Mouse (Mus musculus): ENCODE data around the gene Gamt. TPM values are rescaled to one million over a fixed set of nuclear protein-coding genes. Genes with fewer than 3 reads are reported as not detected.

Gene Gamt
- total RNA-seq, 1 experiment from 2014 or later: 398 TPM

DNA sequence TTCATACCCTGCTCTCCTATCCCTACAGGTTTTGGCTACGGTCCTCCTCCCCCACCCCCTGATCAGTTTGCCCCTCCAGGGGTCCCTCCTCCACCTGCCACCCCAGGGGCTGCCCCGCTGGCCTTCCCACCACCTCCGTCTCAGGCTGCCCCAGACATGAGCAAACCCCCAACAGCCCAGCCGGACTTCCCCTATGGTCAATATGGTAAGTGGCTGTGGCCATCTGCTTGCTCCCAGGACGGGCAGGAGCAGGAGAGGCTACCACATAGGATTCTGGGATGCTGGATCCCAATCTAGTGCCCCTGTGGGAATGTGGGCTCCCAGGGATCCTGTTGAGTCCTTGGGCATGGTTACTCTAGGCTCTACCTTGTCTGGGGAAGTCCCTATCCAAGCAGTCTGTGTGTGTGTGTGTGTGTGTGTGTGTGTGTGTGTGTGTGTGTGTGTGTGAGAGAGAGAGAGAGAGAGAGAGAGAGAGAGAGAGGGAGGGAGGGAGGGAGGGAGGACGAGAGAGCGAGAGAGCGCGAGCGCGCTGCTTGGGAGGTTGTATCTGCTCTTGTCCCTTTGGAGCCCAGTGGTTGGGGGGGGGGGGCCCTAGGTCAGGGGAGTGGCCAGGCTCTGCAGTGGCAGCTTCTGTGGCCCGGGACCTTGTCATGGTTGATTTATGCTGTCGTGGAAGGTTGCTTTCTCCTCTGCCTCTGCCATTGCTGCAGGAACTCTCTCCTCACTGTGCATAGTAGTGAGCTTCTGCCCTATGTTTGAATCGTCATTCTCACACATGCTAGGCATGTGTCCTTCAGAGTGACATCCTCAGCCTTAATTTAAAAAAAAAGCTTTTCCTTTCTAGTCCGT, 24.6 kb upstream of the Gamt start:
- DNase-seq: peak; percentile 56

DNA sequence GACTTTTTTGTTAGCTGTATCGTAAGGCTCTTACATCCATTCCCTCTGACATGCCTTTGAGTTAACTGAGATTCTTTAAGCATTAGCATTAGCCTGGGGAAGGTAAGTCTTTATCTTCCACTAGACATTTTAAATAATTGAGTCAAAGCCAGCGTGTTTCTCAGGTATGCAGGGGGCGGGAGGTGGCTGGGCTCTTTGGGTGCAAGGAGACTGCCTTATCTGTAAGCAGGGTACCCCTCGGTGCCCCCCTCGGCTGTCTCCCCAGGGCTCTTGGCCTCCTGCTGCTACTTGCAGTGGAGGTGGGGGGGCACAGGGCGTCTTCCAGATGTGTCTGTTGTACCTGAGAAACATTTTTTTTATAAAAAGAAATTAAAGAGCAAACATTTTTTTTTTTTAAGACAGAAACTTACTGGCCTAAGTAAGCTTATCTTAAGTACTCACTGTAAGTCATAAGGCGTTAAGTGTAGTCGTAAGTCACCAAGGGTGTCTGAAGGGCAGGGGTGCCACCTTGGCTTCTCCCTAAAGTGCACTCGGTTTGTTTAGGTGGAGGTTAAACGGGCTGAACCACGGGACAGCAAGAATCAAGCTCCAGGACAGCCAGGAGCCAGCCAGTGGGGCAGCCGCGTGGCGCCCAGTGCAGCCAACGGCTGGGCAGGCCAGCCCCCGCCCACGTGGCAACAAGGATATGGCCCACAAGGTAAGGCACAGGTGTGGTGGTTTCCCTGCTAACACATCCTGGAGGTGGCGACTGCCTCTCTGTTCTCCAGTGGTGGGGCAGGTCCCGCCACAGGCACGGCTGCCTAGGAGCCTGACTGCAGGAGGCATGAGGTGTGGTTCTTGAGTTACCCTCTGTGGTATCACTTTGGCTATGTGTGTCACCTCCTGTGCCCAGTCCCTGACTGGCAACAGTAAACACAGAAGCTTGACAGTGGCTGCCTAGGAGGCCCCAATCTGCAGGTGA, 21.9 kb upstream of the Gamt start:
- no peak for DNase-seq

DNA sequence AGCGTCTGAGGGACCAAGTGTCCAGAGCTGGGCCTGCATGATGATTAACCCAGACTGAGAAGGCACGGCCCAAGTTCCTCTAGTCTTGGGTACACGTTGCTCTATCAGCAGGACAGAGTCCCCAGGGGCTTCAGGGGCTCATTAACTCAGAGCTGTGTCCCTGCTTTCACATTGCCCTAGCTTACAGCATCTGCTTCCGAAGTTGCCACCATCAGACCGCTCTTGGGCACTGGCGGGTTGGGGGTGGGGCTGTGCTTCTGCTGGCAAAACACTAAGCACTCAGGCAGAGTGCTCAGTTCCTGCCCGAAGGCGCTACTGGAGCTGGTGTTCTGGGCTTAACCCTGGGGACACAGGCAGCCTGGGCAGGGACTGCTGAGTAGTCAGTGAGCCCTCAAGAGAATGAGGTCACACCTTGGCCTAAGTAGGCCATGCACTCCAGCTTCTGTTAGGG, 21.1 kb upstream of the Gamt start:
- DNase-seq: peak; percentile 59

DNA sequence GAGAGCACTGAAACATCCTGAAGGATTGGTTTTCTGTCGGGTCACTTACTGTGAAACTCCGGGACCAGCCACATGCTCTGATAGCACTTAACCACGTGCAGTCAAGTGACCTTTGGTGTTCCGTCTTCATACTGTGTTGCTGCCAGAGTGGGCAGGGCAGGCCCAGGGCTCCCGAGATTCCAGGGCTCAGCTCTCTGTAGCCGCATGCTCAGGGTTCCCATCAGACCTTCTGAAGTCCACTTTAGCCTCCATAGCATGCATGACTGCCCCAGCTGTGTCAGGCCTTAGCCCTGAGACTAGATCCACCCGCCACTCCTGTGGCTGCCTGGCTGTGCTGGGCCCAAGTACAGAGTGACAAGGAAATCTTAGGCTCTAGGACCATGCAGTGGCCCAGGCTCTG, 20.5 kb upstream of the Gamt start:
- peak; percentile 49 for DNase-seq

DNA sequence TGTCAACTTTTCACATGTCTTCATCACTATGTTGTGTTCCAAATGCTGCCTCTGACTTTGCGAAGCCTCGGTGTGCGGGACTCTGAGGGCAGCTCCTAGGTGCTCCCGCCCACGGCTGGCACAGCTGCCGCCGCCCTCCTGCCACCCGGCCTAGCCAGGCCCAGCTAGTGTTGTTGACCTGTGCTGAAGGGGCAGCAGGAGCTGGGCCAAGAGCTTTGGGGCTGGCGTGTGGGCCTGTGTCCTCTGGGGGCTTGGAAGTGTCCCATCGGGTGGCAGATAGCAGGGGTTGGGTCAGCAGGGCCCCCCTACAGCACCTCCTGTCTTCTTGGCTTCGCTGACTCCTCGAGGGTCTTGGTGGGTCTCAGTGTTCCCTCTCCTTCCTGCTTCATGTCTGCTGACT, 18.5 kb upstream of the Gamt start:
- DNase-seq: no peak

DNA sequence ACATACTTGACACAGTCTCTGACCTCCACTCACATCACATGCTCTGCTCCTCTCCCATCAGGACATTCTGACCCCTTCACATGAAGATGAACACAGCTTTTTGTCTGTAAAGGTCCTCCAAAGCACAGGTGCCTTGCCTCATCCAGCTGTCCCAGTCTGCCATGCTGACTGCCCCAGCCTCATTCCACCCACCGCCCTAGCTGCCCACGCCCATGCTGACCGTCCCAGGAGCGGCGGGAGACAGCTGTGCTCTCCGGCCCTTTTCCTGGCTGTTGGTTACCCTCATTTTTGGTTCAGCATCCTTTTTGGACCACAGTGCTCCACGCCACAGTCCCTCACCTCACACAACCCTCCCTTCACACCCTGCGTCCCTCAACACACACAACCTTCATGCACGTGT, 17.6 kb upstream of the Gamt start:
- no peak for DNase-seq

DNA sequence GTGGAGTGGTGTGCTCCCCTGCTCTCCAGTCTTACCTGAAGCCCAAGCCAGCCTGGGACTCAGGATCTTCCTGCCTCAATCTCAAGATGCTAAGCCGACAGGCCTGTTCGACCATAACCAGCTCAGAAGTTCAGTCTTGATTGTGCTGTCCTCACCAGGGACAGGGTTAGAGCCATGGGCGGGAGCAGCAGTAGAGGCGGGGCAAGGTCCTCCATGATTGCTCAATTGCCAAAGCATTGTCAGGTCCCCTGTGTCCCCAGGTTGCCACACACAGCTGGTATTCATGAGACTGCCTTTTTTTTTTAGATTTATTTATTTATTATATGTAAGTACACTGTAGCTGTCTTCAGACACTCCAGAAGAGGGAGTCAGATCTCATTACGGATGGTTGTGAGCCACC, 15.4 kb upstream of the Gamt start:
- DNase-seq: no peak

DNA sequence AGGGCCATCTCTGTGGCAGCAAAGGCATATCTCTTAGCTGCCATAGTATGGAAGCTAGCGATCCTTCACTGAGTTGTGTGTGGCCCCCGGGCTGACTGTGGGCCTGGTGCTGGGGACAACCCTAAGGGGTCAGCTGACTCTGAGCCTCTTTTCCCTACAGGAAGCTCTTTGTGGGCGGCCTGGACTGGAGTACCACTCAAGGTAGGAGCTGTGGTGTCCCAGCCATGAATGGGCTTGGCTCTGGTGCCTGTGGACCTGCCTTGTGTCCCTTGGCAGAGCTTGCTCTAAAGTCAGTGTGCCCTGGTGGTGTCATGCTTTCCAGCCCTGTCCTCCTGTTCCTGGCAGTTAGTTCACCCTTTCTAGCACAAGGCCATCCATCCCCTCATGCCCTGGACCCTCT, 13.0 kb upstream of the Gamt start:
- no peak for DNase-seq

DNA sequence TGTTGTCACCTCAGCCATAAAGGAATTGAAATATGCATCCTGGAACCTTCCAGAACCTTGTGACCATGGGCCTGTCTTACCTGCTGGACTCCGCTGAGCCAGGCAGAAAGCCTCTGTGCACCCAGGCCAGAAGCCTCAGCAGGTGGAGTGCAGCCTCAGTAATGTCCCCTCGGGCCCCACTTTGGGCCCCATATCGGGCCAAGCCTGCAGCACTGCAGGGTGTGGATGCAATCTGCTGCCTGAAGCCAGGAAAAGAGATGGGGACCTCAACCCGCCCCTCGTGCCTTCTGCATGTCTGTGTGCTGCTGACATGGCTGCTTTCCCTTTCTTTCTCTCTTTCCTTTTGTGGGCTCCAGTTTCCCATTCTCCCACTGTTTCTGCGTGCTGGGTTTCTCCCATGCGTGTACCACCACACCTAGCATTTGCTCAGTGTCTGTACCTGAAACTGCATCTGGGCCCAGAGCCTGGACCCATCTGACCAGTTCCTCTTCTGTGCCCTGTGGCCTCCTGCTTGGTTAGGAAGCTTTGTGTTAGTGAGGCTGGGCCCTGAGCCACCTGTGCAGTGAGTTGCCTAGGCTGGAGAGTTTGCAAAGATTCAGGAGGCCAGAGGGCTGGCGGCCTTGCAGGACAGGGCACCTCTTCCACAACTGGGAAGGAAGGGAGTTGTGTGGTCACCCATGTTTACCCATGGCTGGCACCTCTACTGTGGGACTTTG, 11.2 kb upstream of the Gamt start:
- no peak for DNase-seq

DNA sequence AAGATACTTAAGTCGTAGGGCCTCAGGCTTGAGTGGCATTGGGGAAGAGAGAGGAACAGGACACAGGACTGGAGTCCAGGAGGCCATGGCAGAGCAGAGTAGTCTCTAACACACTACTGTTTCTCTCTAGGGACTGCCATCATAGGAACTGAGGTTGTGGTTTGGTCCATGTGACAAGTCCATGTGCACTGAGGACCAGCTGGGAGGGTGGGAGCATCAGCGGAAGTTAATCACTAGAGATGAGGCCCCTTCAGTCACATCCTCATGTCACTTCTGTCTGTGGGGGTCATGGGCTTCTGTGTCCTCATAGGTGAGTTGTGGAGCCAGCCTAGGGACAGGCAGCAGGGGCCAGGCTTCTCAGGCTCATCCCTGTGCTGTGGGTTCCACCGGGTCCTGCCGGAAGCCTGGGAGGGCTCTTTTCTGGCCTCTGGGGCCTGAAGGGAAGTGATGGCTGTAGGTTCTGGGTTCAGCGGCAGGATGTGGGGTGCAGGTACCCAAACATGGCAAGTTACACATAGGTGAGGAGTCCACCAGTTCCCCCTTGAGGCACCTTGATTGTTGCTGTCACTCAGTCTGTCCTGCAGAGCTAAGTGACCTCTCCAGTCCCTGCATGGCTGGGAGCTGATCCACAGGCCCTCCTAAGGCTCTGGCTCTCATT, 10.5 kb upstream of the Gamt start:
- DNase-seq: no peak

DNA sequence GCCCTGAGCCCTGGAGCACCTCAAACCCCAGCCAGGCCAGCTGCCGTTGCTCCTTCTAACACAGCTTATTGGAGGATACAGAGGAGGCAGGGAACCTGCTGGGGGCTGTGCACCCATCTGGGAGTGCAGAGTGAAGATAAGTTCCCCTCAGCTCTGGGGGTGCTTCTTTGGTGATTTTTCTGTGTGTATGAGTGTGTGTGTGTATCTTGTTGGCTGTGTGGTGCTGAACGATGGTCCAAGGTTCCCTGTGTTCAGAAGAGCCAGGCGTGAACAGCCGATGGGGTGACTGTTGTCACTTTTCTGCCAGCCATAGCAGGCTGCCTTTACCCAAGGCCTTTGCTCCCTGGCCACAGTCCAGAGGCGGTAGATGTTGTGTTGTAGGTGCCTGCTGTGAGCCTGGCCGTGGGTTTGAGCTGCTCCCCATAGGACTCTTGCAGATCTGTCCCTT, 9.9 kb upstream of the Gamt start:
- peak; percentile 61 for DNase-seq

DNA sequence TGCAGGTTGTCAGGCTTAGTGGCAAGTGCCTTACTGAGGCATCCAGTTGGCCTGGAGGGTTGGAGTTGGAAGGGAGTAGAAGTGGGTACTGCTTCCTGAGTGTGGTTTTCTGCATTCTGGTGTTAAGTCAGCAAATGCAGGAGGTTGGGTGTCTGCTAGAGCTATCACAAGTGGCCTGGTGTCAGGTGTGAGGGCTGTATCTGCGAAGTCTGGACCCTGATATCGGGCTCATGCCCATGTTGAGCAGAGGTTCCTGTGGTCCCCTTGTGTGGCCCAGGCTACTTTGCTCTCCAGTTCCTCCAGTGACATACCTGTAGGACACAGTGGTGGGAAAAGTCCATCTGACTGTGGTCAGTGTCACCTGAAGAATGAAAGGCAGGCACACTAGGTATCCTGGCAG, 9.3 kb upstream of the Gamt start:
- DNase-seq: no peak

DNA sequence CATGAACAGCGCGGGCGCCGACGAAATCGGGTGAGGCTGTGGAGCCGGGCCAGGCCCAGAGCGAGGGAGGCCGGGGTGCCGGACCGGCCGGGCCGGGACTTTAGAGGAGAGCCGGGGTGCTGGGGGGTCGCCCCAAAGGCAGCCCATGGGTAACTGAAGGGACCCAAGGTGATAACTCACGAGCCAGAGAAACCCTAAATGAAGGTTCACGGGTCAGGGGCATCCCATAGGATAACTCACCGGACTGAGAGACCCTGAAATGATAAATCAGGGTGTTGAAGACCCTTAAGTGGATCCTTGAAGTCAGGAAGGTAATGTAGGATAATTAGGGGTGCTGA, 4.3 kb upstream of the Gamt start:
- DNase-seq: no peak

DNA sequence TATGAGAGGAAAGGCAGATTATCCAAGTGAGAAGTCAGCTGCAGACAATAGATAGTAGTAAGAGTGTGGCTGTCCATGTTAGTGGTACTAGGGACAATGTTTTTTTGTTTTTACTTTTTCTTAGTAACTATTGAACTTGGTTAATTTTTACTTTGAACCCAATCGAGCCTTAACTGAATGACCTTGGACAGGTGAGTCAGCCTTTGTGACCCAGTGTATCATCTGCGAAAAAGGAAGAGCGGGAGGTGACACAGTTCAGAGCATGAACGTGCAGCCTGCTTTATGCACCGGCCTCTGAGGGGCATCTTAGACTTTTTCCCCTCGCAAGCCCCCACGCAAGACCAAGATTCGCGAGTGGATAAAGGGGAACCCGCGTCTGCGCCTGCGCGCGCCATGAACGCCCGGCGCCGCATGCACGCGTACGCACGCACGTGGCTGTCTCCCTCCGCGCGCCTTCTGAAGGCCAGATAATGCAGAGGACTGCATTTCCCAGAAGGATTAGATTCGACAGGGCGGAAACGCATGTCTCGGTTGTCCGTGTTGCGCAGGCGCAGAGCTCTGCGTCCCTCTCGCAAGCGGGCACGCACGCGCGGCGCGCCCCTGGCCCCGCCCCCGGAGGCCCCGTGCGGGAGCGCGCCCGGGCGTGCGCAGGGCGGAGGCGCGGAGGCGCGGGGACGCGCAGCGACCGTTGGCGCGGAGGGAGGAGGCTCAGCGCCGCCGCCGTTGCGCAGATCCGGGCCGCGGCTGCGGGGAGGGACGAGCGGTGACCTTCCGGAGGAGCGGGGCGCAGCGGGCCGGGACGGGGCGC, 3.7 kb upstream of the Gamt start:
- peak; percentile 99 for DNase-seq

DNA sequence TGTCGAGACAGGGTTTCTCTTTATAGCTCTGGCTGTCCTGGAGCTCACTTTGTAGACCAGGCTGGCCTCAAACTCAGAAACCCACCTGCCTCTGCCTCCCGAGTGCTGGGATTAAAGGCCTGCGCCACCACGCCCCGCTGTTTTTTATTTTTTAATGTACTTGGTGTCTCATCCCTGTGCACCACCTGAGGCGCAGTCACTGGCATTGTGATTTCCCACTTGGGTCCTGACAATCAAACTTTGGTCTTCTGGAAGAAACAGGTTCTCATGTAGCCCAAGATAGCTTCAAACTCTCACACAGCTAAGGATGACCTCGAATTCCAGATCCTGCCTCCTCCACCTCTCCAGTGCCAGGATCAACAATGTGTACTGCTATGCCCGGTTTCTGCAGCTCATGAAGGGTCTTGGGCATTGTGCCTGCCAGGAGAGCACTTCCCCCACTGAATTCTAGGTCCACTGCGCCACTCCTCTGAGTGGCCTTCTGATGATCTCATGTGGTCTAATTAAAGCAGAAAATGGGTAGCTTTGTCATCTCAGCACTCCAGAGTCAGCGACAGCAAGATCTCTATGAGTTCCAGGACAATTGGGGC, 2.1 kb upstream of the Gamt start:
- no peak for DNase-seq

DNA sequence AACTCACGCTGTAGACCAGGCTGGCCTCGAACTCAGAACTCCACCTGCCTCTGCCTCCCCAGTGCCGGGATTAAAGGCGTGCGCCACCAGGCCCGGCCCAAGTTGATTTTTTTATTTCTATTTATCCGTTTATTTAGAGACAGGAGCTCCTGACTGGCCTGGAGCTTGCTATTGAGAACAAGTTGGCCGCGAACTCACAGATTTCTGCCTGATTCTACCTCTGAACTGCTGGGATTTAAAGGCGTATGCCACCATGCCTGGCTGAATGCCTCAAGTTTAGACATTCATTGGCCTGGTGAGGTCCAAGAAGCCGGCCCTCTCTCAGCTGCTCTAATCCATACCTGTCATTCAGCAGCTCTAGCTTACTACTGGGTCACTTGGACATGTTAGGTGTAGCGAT, 1.4 kb upstream of the Gamt start:
- no peak for DNase-seq

DNA sequence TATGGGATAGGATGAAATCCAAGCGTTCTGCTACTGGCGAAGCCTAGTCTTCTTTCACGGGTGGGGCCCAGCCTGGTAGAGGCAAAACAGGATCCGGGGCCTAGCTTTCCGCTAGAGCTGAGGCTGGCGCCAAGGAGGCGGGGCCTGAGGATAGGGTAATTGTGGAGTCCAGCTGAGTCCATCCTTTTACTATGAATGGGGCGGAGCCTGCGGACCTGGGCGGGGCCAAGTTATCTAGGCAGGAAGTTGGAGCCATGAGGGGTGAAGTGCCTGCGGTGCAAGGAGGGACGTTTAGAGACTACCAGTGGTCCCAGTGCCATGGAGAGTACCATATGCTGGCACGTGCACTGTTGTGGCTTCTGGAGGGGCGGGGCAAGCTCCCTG, 765 bp upstream of the Gamt start:
- peak; percentile 97 for DNase-seq

DNA sequence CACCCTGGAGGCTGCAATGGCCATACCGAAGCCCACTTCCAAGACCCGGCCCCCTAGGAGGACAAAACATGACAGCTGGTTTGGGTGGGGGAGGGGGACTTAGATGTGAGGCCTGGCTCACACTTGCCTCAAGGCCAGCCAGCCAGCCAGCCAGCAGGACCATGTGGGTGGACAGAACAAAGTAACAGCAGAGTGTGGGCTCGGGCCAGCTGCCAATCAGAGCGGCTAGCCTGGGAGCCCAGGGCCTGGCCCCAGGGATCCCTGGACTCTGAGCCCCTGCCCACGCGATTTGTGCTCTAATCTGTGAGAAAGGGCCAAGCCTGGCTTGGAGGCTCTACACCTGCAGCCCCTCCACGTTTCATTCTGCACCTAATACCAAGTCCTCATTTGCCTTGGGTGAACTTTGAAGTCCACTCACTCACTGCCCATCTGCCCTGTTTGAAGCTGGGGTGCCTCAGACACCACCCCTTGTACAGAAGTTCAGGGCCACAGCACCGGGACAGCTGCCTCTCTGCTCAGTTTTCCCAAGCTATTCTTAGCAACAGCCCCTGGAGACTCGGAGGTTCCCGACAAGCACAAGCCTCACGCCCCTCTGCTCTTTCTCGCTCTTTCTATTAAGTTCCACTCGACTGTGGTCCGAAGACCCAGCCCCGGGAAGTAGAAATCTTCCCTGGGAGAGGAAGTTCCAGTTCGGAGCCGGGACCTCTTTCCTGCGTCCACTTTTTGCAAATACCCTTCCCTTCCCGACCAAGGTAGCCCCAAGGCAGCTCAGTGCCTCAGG, 761 bp downstream of the Gamt start:
- peak; percentile 83 for DNase-seq

DNA sequence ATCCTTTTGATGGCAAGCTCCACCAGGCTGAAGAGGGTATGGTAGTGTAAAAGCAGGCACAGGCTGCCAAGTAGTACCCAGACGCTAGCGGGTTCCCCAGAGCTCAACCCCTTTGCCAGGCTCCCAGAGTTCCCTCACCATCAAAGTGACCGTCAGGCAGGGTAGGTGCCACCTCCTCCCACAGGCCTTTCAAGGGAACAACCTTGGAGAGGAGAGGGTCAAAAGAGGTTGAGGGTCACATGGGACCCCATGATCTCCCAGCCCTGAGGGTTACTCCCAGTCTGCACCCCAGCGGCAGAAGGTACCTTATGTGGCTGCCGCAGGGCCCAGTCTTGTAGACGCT, 1.4 kb downstream of the Gamt start:
- DNase-seq: no peak

Data from adrenal gland, postnatal 25 days (tissue).